Mouse (Mus musculus) small intestine, adult 2 months (tissue): ENCODE results near the gene Ess2.

Source experiments
- CTCF ChIP-seq: fragments of 200-500 bp; IDR thresholded peaks from 2 replicates; pipeline ENCODE4 v1.5.1; 2012; ENCODE audit warnings: low read depth, mild to moderate bottlenecking, control low read depth, inconsistent platforms, low read length, moderate library complexity, mixed read lengths; ENCODE audit not compliant: insufficient replicate concordance, insufficient read length; ENCODE audit errors: extremely low read depth
- POLR2A ChIP-seq: fragments of 200-500 bp; IDR thresholded peaks from 2 replicates; pipeline ENCODE4 v1.6.1; 2012; ENCODE audit warnings: low read depth, mild to moderate bottlenecking, control low read depth, inconsistent platforms, low read length, moderate library complexity

DNA sequence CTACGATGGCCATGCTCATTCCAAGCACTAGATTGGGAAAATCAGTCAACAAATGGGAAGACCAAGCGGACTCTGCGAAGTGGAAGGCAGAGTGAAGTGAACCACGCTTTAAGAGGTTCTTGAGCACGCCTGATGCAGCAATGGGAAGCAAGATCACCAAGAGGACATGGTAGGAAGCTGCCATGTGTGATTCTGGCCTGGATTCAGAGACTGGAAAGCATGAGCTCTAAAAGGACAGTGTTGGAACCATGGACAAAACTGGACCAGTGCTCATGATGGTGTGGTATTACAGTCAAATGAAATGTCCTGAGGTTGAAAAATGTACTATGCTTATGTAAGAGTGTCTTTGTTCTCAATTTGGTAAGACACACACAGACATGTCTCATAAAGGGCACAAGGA, 59.8 kb downstream of the Ess2 start:
- TF ChIP-seq POLR2A (no peak), CTCF (no peak)
